Comparison of ENCODE assay signal across 10 mouse cellular contexts in genomic region chr2:174868743-174869369, GRCm38 (mm10).
A peak's percentile ranks its signal among the peaks of the same experiment; 100 is the strongest.
DNase-seq lines count a peak whose midpoint lies in the region; ATAC-seq lines count a peak whose summit lies in the region.
"Had no signal": no experiment of that assay in that cellular context is flagged by ENCODE, and none has a peak within 500 bp of the region (broad histone marks: within the 10 kb centered on the region; RNA-seq: fewer than 3 reads in every experiment).

No protein-coding gene starts in this region.

- no peaks in the 10 kb centered on the region for H3K9me3 ChIP-seq in heart, embryonic 13.5 days
- no peaks in the 10 kb centered on the region for H3K9me3 ChIP-seq in midbrain, embryonic 10.5 days (replicated peaks)
- no peaks in the 10 kb centered on the region for H3K9me3 ChIP-seq in midbrain, embryonic 15.5 days
- no peaks in the 10 kb centered on the region for H3K9me3 ChIP-seq in intestine, embryonic 16.5 days (ENCODE audit: control insufficient read depth, low read length)
- no peaks in the 10 kb centered on the region for H3K9me3 ChIP-seq in liver, embryonic 12.5 days (replicated peaks)
- H3K9me3 ChIP-seq: neural tube, embryonic 13.5 days had no signal

- WGBS in heart, embryonic 13.5 days: 32% methylated on average over 8 of the region's 8 CpGs
- WGBS in midbrain, embryonic 10.5 days: 76% methylated on average over 8 of the region's 8 CpGs
- 78% methylated on average over 8 of the region's 8 CpGs for WGBS in midbrain, embryonic 15.5 days
- WGBS in intestine, embryonic 16.5 days: 43% methylated on average over 8 of the region's 8 CpGs
- 52% methylated on average over 8 of the region's 8 CpGs for WGBS in liver, embryonic 12.5 days (ENCODE audit: insufficient replicate concordance)

- H3K9ac ChIP-seq in heart, embryonic 13.5 days: peak overlapping the region; percentile 52
- H3K9ac ChIP-seq in midbrain, embryonic 15.5 days: no peak overlapping the region
- 0 out of 2 replicates have a peak overlapping the region, but pooled peaks have one; percentile 1 for H3K9ac ChIP-seq in intestine, embryonic 16.5 days (ENCODE audit: low read depth, low read length)
- no peak overlapping the region for H3K9ac ChIP-seq in liver, embryonic 12.5 days
- H3K9ac ChIP-seq: neural tube, embryonic 13.5 days had no signal

- DNase-seq in heart, adult 9 months (ENCODE audit: low spot score in 2 of 2): no peak
- DNase-seq in midbrain, embryonic 10.5 days (ENCODE audit: low spot score): no peak
- peak; percentile 48 for DNase-seq in testis, postnatal 14 days (ENCODE audit: low spot score)
- DNase-seq in right cerebral cortex, postnatal 25 days: no peak
- DNase-seq: kidney, adult 18-20 months had no signal

- H3K4me2 ChIP-seq in heart, embryonic 13.5 days: no peak overlapping the region
- no peak overlapping the region for H3K4me2 ChIP-seq in midbrain, embryonic 15.5 days
- H3K4me2 ChIP-seq in intestine, embryonic 16.5 days (ENCODE audit: low read depth, low read length): no peak overlapping the region
- no peak overlapping the region for H3K4me2 ChIP-seq in liver, embryonic 12.5 days
- H3K4me2 ChIP-seq: neural tube, embryonic 13.5 days had no signal

- H3K4me3 ChIP-seq in heart, embryonic 13.5 days: no peak overlapping the region
- H3K4me3 ChIP-seq in midbrain, embryonic 10.5 days: no peak overlapping the region
- H3K4me3 ChIP-seq in midbrain, embryonic 15.5 days: no peak overlapping the region
- no peak overlapping the region for H3K4me3 ChIP-seq in intestine, embryonic 16.5 days (ENCODE audit: low read length)
- no peak overlapping the region for H3K4me3 ChIP-seq in liver, embryonic 12.5 days
- H3K4me3 ChIP-seq: neural tube, embryonic 13.5 days had no signal

- H3K27ac ChIP-seq in heart, embryonic 13.5 days (replicated peaks): peak overlapping the region; percentile 79
- peak overlapping the region; percentile 38 for H3K27ac ChIP-seq in midbrain, embryonic 10.5 days (replicated peaks)
- no peak overlapping the region for H3K27ac ChIP-seq in midbrain, embryonic 15.5 days
- H3K27ac ChIP-seq in intestine, embryonic 16.5 days (ENCODE audit: low read length): peak overlapping the region; percentile 26; the same call in 1 of the 2 replicates
- no peak overlapping the region for H3K27ac ChIP-seq in liver, embryonic 12.5 days
- H3K27ac ChIP-seq: neural tube, embryonic 13.5 days had no signal

- H3K27me3 ChIP-seq in heart, embryonic 13.5 days (replicated peaks): no peaks in the 10 kb centered on the region
- H3K27me3 ChIP-seq in midbrain, embryonic 10.5 days (ENCODE audit: low read depth, poor library complexity, severe bottlenecking): no peaks in the 10 kb centered on the region
- no peaks in the 10 kb centered on the region for H3K27me3 ChIP-seq in midbrain, embryonic 15.5 days (replicated peaks)
- H3K27me3 ChIP-seq in intestine, embryonic 16.5 days (replicated peaks; ENCODE audit: control insufficient read depth, insufficient read depth, low read length): no peaks in the 10 kb centered on the region
- H3K27me3 ChIP-seq in liver, embryonic 12.5 days (replicated peaks): no peaks in the 10 kb centered on the region
- H3K27me3 ChIP-seq: neural tube, embryonic 13.5 days had no signal

- ATAC-seq in heart, embryonic 13.5 days (ENCODE audit: extremely low read depth, insufficient number of reproducible peaks, low FRiP score, low TSS enrichment): no peak; the same call in 1 of the 2 replicates
- no peak for ATAC-seq in midbrain, embryonic 15.5 days (replicated peaks)
- ATAC-seq in intestine, embryonic 16.5 days: peak; percentile 66
- no peak for ATAC-seq in liver, embryonic 12.5 days

- no peaks in the 10 kb centered on the region for H3K36me3 ChIP-seq in heart, embryonic 13.5 days
- no peaks in the 10 kb centered on the region for H3K36me3 ChIP-seq in midbrain, embryonic 10.5 days
- H3K36me3 ChIP-seq in midbrain, embryonic 15.5 days (replicated peaks): no peaks in the 10 kb centered on the region
- H3K36me3 ChIP-seq in intestine, embryonic 16.5 days (ENCODE audit: control insufficient read depth, insufficient read depth, low read length): no peaks in the 10 kb centered on the region
- H3K36me3 ChIP-seq in liver, embryonic 12.5 days: no peaks in the 10 kb centered on the region
- H3K36me3 ChIP-seq: neural tube, embryonic 13.5 days had no signal

- peaks cover 45% of the 10 kb centered on the region for H3K4me1 ChIP-seq in heart, embryonic 13.5 days
- peaks cover 20% of the 10 kb centered on the region; the same call in 1 of the 2 replicates for H3K4me1 ChIP-seq in midbrain, embryonic 10.5 days
- H3K4me1 ChIP-seq in midbrain, embryonic 15.5 days: peaks cover 4% of the 10 kb centered on the region
- H3K4me1 ChIP-seq in intestine, embryonic 16.5 days (ENCODE audit: control insufficient read depth, insufficient read depth, low read length): peaks cover 10% of the 10 kb centered on the region; the same call in 1 of the 2 replicates
- H3K4me1 ChIP-seq in liver, embryonic 12.5 days: 0 out of 2 replicates have a peak, but pooled peaks cover 4% of the 10 kb centered on the region

Comparison
In these comparisons a context has a peak if more than half of its experiments do, and no peak if none do; other contexts are left out.
1. H3K27ac ChIP-seq: peak in heart, embryonic 13.5 days (single experiment), midbrain, embryonic 10.5 days (single experiment) and intestine, embryonic 16.5 days (single experiment); none in midbrain, embryonic 15.5 days (single experiment) and liver, embryonic 12.5 days (single experiment).
2. H3K9ac ChIP-seq: peak in heart, embryonic 13.5 days (single experiment) and intestine, embryonic 16.5 days (single experiment); none in midbrain, embryonic 15.5 days (single experiment) and liver, embryonic 12.5 days (single experiment).